Mouse (Mus musculus) testis, adult 2 months (tissue): ENCODE measurements around the gene Ugt1a7c. TPM values are rescaled to one million over a fixed set of nuclear protein-coding genes. Genes with fewer than 3 reads are reported as not detected.

Source experiments
- H3K27ac ChIP-seq: fragments of 200-500 bp; 2 replicates; pipeline ENCODE4 v1.5.1; 2012; ENCODE audit warnings: low read depth, low read length; ENCODE audit not compliant: control insufficient read depth, insufficient read depth
- H3K27me3 ChIP-seq: fragments of 200-500 bp; 2 replicates; pipeline ENCODE4 v1.6.1; 2012; ENCODE audit warnings: mild to moderate bottlenecking, low read length, moderate library complexity; ENCODE audit not compliant: control insufficient read depth, insufficient read depth
- H3K36me3 ChIP-seq: fragments of 200-500 bp; 2 replicates; pipeline ENCODE4 v1.6.1; 2012; ENCODE audit warnings: mild to moderate bottlenecking, low read length; ENCODE audit not compliant: control insufficient read depth, insufficient read depth
- H3K4me1 ChIP-seq: fragments of 200-500 bp; 2 replicates; pipeline ENCODE4 v1.6.1; 2012; ENCODE audit warnings: low read length; ENCODE audit not compliant: control insufficient read depth, insufficient read depth
- H3K4me3 ChIP-seq: fragments of 200-500 bp; 2 replicates; pipeline ENCODE4 v1.5.1; 2012; ENCODE audit warnings: low read depth, mild to moderate bottlenecking, low read length, moderate library complexity, mixed read lengths; ENCODE audit not compliant: control insufficient read depth
- CTCF ChIP-seq: fragments of 200-500 bp; IDR thresholded peaks from 2 replicates; pipeline ENCODE4 v1.5.1; 2012; ENCODE audit warnings: low read depth, mild to moderate bottlenecking, inconsistent platforms, low read length, moderate library complexity; ENCODE audit not compliant: control insufficient read depth, insufficient read depth, insufficient replicate concordance
- POLR2A ChIP-seq: fragments of 200-500 bp; IDR thresholded peaks from 2 replicates; pipeline ENCODE4 v1.6.1; 2012; ENCODE audit warnings: low read depth, mild to moderate bottlenecking, inconsistent platforms, low read length, moderate library complexity; ENCODE audit not compliant: control insufficient read depth
- polyA plus RNA-seq: library from polyadenylated mRNA; depleted of rRNA; stranded (reverse); fragments of >200 nt; gene quantifications from 2 replicates; pipeline ENCODE4 v1.2.3, GENCODE M21; 2012

Gene Ugt1a7c
- polyA plus RNA-seq, 1 experiment, result 6.5 TPM

GRCm38 (mm10) chr1:88233421-88234247 is 138.8 kb downstream of the Ugt1a7c start:
- Histone ChIP-seq H3K27me3 (no peaks in the 10 kb centered on the region), H3K4me3 (no peak overlapping the region), H3K36me3 (no peaks in the 10 kb centered on the region; the same call in 1 of the 2 replicates), H3K27ac (no peak overlapping the region), H3K4me1 (no peaks in the 10 kb centered on the region)
- TF ChIP-seq CTCF (no peak), POLR2A (no peak)

- no peak for TF ChIP-seq POLR2A
- TF ChIP-seq CTCF, result no peak
- no peaks in the 10 kb centered on the region for H3K36me3 ChIP-seq
- H3K4me1 ChIP-seq, result no peaks in the 10 kb centered on the region
- H3K4me3 ChIP-seq, result no peak overlapping the region
- no peaks in the 10 kb centered on the region for H3K27me3 ChIP-seq
- no peak overlapping the region for H3K27ac ChIP-seq
Observed at GRCm38 (mm10) chr1:88234248-88234610, 139.4 kb downstream of the Ugt1a7c start.

GRCm38 (mm10) chr1:88234646-88235045 is 139.8 kb downstream of the Ugt1a7c start:
- TF ChIP-seq POLR2A (no peak), CTCF (no peak)
- H3K4me1 ChIP-seq, result no peaks in the 10 kb centered on the region
- no peak overlapping the region for H3K4me3 ChIP-seq
- H3K27ac ChIP-seq, result no peak overlapping the region
- H3K36me3 ChIP-seq, result no peaks in the 10 kb centered on the region
- no peaks in the 10 kb centered on the region for H3K27me3 ChIP-seq

- no peak overlapping the region for H3K27ac ChIP-seq
- no peaks in the 10 kb centered on the region for H3K4me1 ChIP-seq
Observed at GRCm38 (mm10) chr1:88235046-88235893, 140.4 kb downstream of the Ugt1a7c start.

GRCm38 (mm10) chr1:88235894-88236415 is 141.1 kb downstream of the Ugt1a7c start:
- no peak overlapping the region for H3K4me3 ChIP-seq
- H3K36me3 ChIP-seq, result no peaks in the 10 kb centered on the region
- no peaks in the 10 kb centered on the region for H3K4me1 ChIP-seq
- no peaks in the 10 kb centered on the region for H3K27me3 ChIP-seq
- TF ChIP-seq CTCF, result no peak
- no peak overlapping the region for H3K27ac ChIP-seq

More at GRCm38 (mm10) chr1:88235046-88235893, 140.4 kb downstream of the Ugt1a7c start:
- no peaks in the 10 kb centered on the region for H3K27me3 ChIP-seq
- no peaks in the 10 kb centered on the region for H3K36me3 ChIP-seq
- TF ChIP-seq POLR2A (no peak), CTCF (no peak)
- H3K4me3 ChIP-seq, result no peak overlapping the region

- no peak for TF ChIP-seq CTCF
- TF ChIP-seq POLR2A, result no peak
Observed at GRCm38 (mm10) chr1:88237311-88237710, 142.4 kb downstream of the Ugt1a7c start.

GRCm38 (mm10) chr1:88238771-88239170 is 143.9 kb downstream of the Ugt1a7c start:
- no peaks in the 10 kb centered on the region for H3K4me1 ChIP-seq
- H3K4me3 ChIP-seq, result no peak overlapping the region
- TF ChIP-seq CTCF, result no peak
- TF ChIP-seq POLR2A, result no peak
- H3K36me3 ChIP-seq, result no peaks in the 10 kb centered on the region
- no peak overlapping the region for H3K27ac ChIP-seq
- H3K27me3 ChIP-seq, result no peaks in the 10 kb centered on the region

More at GRCm38 (mm10) chr1:88237311-88237710, 142.4 kb downstream of the Ugt1a7c start:
- H3K4me3 ChIP-seq, result no peak overlapping the region
- H3K27ac ChIP-seq, result no peak overlapping the region
- H3K27me3 ChIP-seq, result no peaks in the 10 kb centered on the region
- H3K4me1 ChIP-seq, result no peaks in the 10 kb centered on the region
- no peaks in the 10 kb centered on the region for H3K36me3 ChIP-seq
